Mouse (Mus musculus) bone marrow, adult 2 months (tissue): ENCODE results near the gene Cct4.
A peak's percentile ranks its signal among the peaks of the same experiment; 100 is the strongest.

Experiments
- CTCF ChIP-seq: fragments of 200-500 bp; IDR thresholded peaks from 2 replicates; pipeline ENCODE4 v1.5.1; 2011; ENCODE audit warnings: low read length, control low read depth; ENCODE audit not compliant: control insufficient read depth, insufficient read depth
- POLR2A ChIP-seq: fragments of 200-500 bp; IDR thresholded peaks from 2 replicates; pipeline ENCODE4 v1.6.1; 2011; ENCODE audit warnings: low read depth, mild to moderate bottlenecking, control low read depth, low read length, borderline replicate concordance; ENCODE audit not compliant: control insufficient read depth

- TF ChIP-seq CTCF (peak; percentile 88), POLR2A (no peak)
Measured at GRCm38 (mm10) chr11:22956830-22957229, 33.5 kb upstream of the Cct4 start.
